Mouse (Mus musculus) heart, embryonic 11.5 days (tissue): ENCODE measurements at regions not wholly inside any gene's neighbourhood (a gene's known extent, or its start where the extent isn't known, plus 50 kb on each side); places are given as distances from the start of the nearest gene placed in this dataset.
"Not testable (repeated sequence)": the region's sequence is repeated elsewhere in the genome, so short reads cannot be mapped to it uniquely, and the experiment has no call there.

ENCODE experiments used
- ATAC-seq: fragments of 200-750 bp; cut with Nextera tagmentation; replicated peaks from 2 replicates; pipeline ENCODE4 v1.8.0; 2017; ENCODE audit warnings: moderate library complexity; ENCODE audit not compliant: insufficient number of reproducible peaks, low FRiP score, low TSS enrichment
- H3K27ac ChIP-seq: fragments of 300-500 bp; sonication (generic); 2 replicates; pipeline ENCODE4 v1.5.1; 2014; ENCODE audit warnings: mild to moderate bottlenecking, low read depth, low read length
- H3K27me3 ChIP-seq: fragments of 300-500 bp; sonication (generic); 2 replicates; pipeline ENCODE4 v1.6.1; 2014; ENCODE audit warnings: mild to moderate bottlenecking, low read length, mixed read lengths; ENCODE audit not compliant: control insufficient read depth, insufficient read depth
- H3K36me3 ChIP-seq: fragments of 300-500 bp; sonication (generic); 2 replicates; pipeline ENCODE4 v1.6.1; 2014; ENCODE audit warnings: mild to moderate bottlenecking, low read length, moderate library complexity, mixed read lengths; ENCODE audit not compliant: control insufficient read depth, insufficient read depth
- H3K4me1 ChIP-seq: fragments of 300-500 bp; sonication (generic); 2 replicates; pipeline ENCODE4 v1.6.1; 2014; ENCODE audit warnings: low read length; ENCODE audit not compliant: control insufficient read depth, insufficient read depth
- H3K4me2 ChIP-seq: fragments of 300-500 bp; sonication (generic); 2 replicates; pipeline ENCODE4 v1.6.1; 2014; ENCODE audit warnings: mild to moderate bottlenecking, moderate library complexity
- H3K4me3 ChIP-seq: fragments of 300-500 bp; sonication (generic); 2 replicates; pipeline ENCODE4 v1.5.1; 2014; ENCODE audit warnings: low read depth, low read length
- H3K9ac ChIP-seq: fragments of 300-500 bp; sonication (generic); 2 replicates; pipeline ENCODE4 v1.6.1; 2014; ENCODE audit warnings: mild to moderate bottlenecking, low read depth, low read length, moderate library complexity
- H3K9me3 ChIP-seq: fragments of 300-500 bp; sonication (generic); replicated peaks from 2 replicates; pipeline ENCODE4 v1.6.1; 2016; ENCODE audit warnings: low read length; ENCODE audit not compliant: control insufficient read depth
- WGBS: fragments of 180-500 bp; shearing (Covaris S2); extraction: QIAGEN DNeasy Blood & Tissue Kit; methylation state at CpG from one replicate; pipeline ENCODE4 v1.1.7; 2014; ENCODE audit not compliant: insufficient replicate concordance; 5-methylcytosine and 5-hydroxymethylcytosine counted together

DNA sequence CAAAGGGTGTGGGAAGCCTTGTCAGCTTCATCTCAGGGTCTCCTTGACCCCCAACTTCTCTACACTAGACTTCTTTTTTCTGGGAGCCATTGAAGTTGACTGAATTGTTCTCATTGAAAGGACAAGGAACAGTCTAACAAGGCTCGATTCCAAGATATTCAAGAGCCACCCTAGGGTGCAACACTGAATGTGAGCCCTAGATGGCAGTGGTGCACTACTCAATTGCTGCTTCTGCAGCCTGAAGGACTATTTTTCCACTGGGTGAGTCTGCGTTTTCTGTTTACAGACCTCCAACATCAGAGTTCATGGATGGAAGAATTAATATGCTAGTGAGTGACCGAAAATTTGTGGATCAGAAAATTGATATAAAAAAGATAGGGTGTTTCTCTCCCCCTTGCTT is 161.5 kb downstream of the Hpcal1 start:
- H3K9ac ChIP-seq, H3K36me3 ChIP-seq, H3K27me3 ChIP-seq, H3K4me1 ChIP-seq, H3K4me2 ChIP-seq, H3K4me3 ChIP-seq, H3K9me3 ChIP-seq, H3K27ac ChIP-seq, ATAC-seq: not testable (repeated sequence)
- WGBS = 36% methylated on average over 3 of the region's 3 CpGs

GRCm38 (mm10) chr12:17872491-17872890 is 181.8 kb downstream of the Hpcal1 start:
- ATAC-seq, H3K4me3 ChIP-seq, H3K9me3 ChIP-seq, H3K36me3 ChIP-seq, H3K4me2 ChIP-seq, H3K27me3 ChIP-seq, H3K27ac ChIP-seq, H3K9ac ChIP-seq, H3K4me1 ChIP-seq: not testable (repeated sequence)
- WGBS = 48% methylated on average over 6 of the region's 6 CpGs

- WGBS = 2% methylated on average over 48 of the region's 59 CpGs
Measured at GRCm38 (mm10) chr12:17881371-17882116, 190.9 kb downstream of the Hpcal1 start.

DNA sequence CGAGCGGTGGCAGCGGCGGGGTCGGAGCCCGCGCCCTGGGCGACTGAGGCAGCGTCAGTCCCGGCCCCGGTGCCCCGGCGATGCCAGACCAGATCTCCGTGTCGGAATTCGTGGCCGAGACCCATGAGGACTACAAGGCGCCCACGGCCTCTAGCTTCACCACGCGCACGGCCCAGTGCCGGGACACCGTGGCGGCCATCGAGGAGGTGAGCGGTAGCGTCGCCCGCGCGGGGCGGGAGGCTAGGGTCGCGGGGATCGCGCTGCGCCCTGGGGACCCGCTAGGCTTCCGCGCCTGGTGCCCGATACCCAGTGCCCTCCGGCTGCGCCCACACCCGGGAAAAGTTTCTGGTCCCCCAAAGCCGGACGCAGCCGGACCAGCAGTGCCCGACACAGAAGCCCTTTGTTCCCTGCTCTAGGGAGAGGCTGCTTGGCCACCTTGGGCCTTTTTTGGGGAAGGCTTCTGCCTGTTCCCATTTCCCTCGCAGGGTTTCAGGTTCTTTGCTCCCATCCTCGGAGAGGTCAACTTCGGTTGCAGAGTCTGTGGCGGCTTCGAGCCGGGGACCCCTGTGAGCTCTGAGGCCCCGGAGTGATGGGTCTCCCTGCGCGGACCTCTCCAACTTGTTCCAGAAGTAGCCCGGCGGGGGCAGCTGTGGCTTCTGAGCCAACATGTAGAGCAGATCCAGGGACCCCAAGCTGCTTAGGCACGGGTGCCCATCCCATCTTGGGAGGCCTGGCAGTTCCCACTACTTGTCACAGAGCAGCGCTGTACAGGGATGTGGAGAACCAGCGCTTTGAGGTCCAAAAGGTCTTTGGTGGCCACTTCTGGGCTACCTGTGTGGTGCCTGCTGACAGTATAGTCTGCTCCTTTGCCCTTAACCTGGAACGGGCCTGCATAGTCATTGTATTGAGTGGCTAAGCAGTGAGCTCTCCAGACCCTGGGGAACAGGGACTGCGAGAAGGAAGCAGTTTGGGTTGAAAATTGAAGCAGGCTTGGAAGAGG is 191.8 kb downstream of the Hpcal1 start:
- Histone ChIP-seq H3K4me3 (peak overlapping the region; percentile 68), H3K27ac (peak overlapping the region; percentile 67), H3K4me2 (peak overlapping the region; percentile 59), H3K9ac (peak overlapping the region; percentile 83)
- not testable (repeated sequence) for H3K9me3 ChIP-seq, H3K4me1 ChIP-seq, H3K36me3 ChIP-seq, H3K27me3 ChIP-seq, ATAC-seq
- WGBS = 3% methylated on average over 60 of the region's 65 CpGs

More at GRCm38 (mm10) chr12:17881371-17882116, 190.9 kb downstream of the Hpcal1 start:
- H3K4me3 ChIP-seq = peak overlapping the region; percentile 68
- no peaks in the 10 kb centered on the region for H3K9me3 ChIP-seq
- H3K9ac ChIP-seq = peak overlapping the region; percentile 83
- no peaks in the 10 kb centered on the region for H3K4me1 ChIP-seq
- peak overlapping the region; percentile 67 for H3K27ac ChIP-seq
- ATAC-seq = peak; percentile 100
- no peaks in the 10 kb centered on the region for H3K36me3 ChIP-seq
- peak overlapping the region; percentile 59 for H3K4me2 ChIP-seq
- H3K27me3 ChIP-seq = no peaks in the 10 kb centered on the region

DNA sequence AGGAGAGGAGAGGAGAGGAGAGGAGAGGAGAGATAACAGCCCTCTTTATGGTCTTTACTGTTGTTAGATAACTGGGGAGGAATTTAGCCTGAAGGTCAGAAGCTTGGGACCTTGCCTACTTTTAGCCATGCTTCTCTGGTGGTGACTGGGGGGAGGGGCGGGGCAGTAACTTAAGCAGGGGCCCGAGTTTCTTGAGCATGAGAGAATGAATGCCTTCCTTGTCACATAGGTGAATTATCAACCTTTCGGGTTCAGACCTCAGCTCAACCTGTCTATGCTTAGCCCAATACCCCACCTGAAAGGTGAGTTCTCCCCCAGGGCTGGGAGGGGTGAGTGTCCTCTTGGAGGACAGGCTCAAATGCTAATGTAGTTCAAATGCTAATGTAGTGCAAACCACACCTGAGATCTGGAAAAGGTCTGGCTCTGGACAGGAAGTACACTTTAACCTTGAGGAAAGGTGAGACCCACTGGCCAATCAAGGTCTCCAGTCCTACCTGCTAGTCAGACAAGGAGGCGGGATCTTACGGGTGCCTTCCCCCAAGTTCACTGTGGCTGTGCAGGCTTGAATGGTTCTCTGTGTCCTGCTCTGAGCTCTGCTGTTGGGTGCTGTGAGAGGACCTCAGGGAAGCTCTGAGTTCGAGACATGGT is 201.1 kb downstream of the Hpcal1 start:
- not testable (repeated sequence) for H3K4me3 ChIP-seq, H3K9ac ChIP-seq, H3K4me2 ChIP-seq, H3K4me1 ChIP-seq, ATAC-seq, H3K27me3 ChIP-seq, H3K27ac ChIP-seq, H3K9me3 ChIP-seq, H3K36me3 ChIP-seq
- 91% methylated on average over 6 of the region's 6 CpGs for WGBS

- not testable (repeated sequence) for H3K4me3 ChIP-seq, H3K9ac ChIP-seq, H3K27me3 ChIP-seq, H3K9me3 ChIP-seq, ATAC-seq, H3K4me2 ChIP-seq, H3K36me3 ChIP-seq, H3K4me1 ChIP-seq, H3K27ac ChIP-seq
- WGBS = 88% methylated on average over 3 of the region's 3 CpGs
Measured at GRCm38 (mm10) chr12:17913058-17913457, 222.4 kb downstream of the Hpcal1 start.
